Mouse (Mus musculus) heart, postnatal 0 days (tissue): ENCODE results near the gene Actc1. TPM values are rescaled to one million over a fixed set of nuclear protein-coding genes. Genes with fewer than 3 reads are reported as not detected.

Source experiments
- ATAC-seq: fragments of 200-750 bp; cut with Nextera tagmentation; 2 replicates; pipeline ENCODE4 v1.8.0; 2017; ENCODE audit warnings: low read depth, moderate number of reproducible peaks, moderate library complexity; ENCODE audit not compliant: insufficient read depth
- DNase-seq: peaks from one replicate; pipeline ENCODE4 v3.0.0-alpha.2; 2016; ENCODE audit warnings: low spot score
- H3K27ac ChIP-seq: fragments of 300-500 bp; sonication (generic); 2 replicates; pipeline ENCODE4 v1.5.1; 2014; ENCODE audit warnings: low read depth, mild to moderate bottlenecking
- H3K27me3 ChIP-seq: fragments of 300-500 bp; sonication (generic); 2 replicates; pipeline ENCODE4 v1.6.1; 2014; ENCODE audit warnings: low read length, mixed read lengths; ENCODE audit not compliant: control insufficient read depth, insufficient read depth
- H3K36me3 ChIP-seq: fragments of 300-500 bp; sonication (generic); replicated peaks from 2 replicates; pipeline ENCODE4 v1.6.1; 2014; ENCODE audit warnings: low read length, mixed read lengths; ENCODE audit not compliant: control insufficient read depth, insufficient read depth
- H3K4me1 ChIP-seq: fragments of 300-500 bp; sonication (generic); 2 replicates; pipeline ENCODE4 v1.6.1; 2014; ENCODE audit warnings: antibody characterized with exemption; ENCODE audit not compliant: control insufficient read depth, insufficient read depth
- H3K4me2 ChIP-seq: fragments of 300-500 bp; sonication (generic); 2 replicates; pipeline ENCODE4 v1.6.1; 2014; ENCODE audit warnings: low read depth, mild to moderate bottlenecking, low read length, moderate library complexity
- H3K4me3 ChIP-seq: fragments of 300-500 bp; sonication (generic); 2 replicates; pipeline ENCODE4 v1.5.1; 2014; ENCODE audit warnings: low read depth, low read length
- H3K9ac ChIP-seq: fragments of 300-500 bp; sonication (generic); replicated peaks from 2 replicates; pipeline ENCODE4 v1.6.1; 2014; ENCODE audit warnings: low read depth, low read length, mixed read lengths
- H3K9me3 ChIP-seq: fragments of 300-500 bp; sonication (generic); replicated peaks from 2 replicates; pipeline ENCODE4 v1.6.1; 2016; ENCODE audit warnings: low read length; ENCODE audit not compliant: control insufficient read depth
- CTCF ChIP-seq: IDR thresholded peaks from 2 replicates; pipeline ENCODE4 v1.5.1; 2016; ENCODE audit warnings: antibody characterized with exemption, control low read depth, low read depth
- EP300 ChIP-seq: IDR thresholded peaks from 2 replicates; pipeline ENCODE4 v1.6.1; 2016; ENCODE audit warnings: antibody characterized with exemption, low read depth
- WGBS: fragments of 180-500 bp; shearing (Covaris S2); extraction: QIAGEN DNeasy Blood & Tissue Kit; methylation state at CpG from one replicate; pipeline ENCODE4 v1.1.7; 2014; 5-methylcytosine and 5-hydroxymethylcytosine counted together
- polyA plus RNA-seq: library from polyadenylated mRNA; unstranded; fragments of >200 nt; fragmentation: Nextera tagmentation; extraction: Ambion mirVana; gene quantifications from 2 replicates; pipeline ENCODE4 v1.2.1, GENCODE M21; 2015
- total RNA-seq: library from RNA; depleted of rRNA; stranded (reverse); fragments of >200 nt; gene quantifications from 2 replicates; pipeline ENCODE4 v1.2.3, GENCODE M21; 2014; ENCODE audit warnings: low replicate concordance

Actc1 gene
- total and polyA plus RNA-seq, 2 experiments from 2014 or later: 20,690 to 21,577 TPM

GRCm38 (mm10) chr2:114050150-114050549, 3.2 kb downstream of the Actc1 start:
- Histone ChIP-seq H3K4me2 (peak overlapping the region; percentile 60), H3K27me3 (no peaks in the 10 kb centered on the region), H3K36me3 (peaks cover 36% of the 10 kb centered on the region), H3K4me3 (peak overlapping the region; percentile 53), H3K9me3 (no peaks in the 10 kb centered on the region), H3K27ac (peak overlapping the region; percentile 96), H3K9ac (peak overlapping the region; percentile 84), H3K4me1 (no peaks in the 10 kb centered on the region)
- DNase-seq (no peak), ATAC-seq (no peak)
- TF ChIP-seq EP300 (peak; percentile 41; the same call in 1 of the 2 replicates), CTCF (no peak)
- 42% methylated on average over 7 of the region's 7 CpGs for whole genome bisulfite sequencing

- DNase-seq (no peak), ATAC-seq (no peak)
- WGBS: 41% methylated on average over 7 of the region's 7 CpGs
- TF ChIP-seq CTCF: no peak
- no peak for TF ChIP-seq EP300
- H3K27ac ChIP-seq: peak overlapping the region; percentile 96
- H3K4me3 ChIP-seq: peak overlapping the region; percentile 53
- no peaks in the 10 kb centered on the region for H3K9me3 ChIP-seq
- H3K9ac ChIP-seq: peak overlapping the region; percentile 84
- H3K36me3 ChIP-seq: peaks cover 36% of the 10 kb centered on the region
- no peaks in the 10 kb centered on the region for H3K27me3 ChIP-seq
- H3K4me2 ChIP-seq: peak overlapping the region; percentile 60
- H3K4me1 ChIP-seq: no peaks in the 10 kb centered on the region
Measured at GRCm38 (mm10) chr2:114049372-114049771, 4.0 kb downstream of the Actc1 start.

- peak overlapping the region; percentile 60 for H3K4me2 ChIP-seq
- no peaks in the 10 kb centered on the region for H3K4me1 ChIP-seq
- H3K36me3 ChIP-seq: peaks cover 36% of the 10 kb centered on the region
- H3K27me3 ChIP-seq: no peaks in the 10 kb centered on the region
- peak overlapping the region; percentile 84 for H3K9ac ChIP-seq
- ATAC-seq: no peak
- no peaks in the 10 kb centered on the region for H3K9me3 ChIP-seq
- H3K27ac ChIP-seq: peak overlapping the region; percentile 96
- peak overlapping the region; percentile 53 for H3K4me3 ChIP-seq
- WGBS: 30% methylated on average over 5 of the region's 5 CpGs
- no peak for DNase-seq
- TF ChIP-seq EP300: no peak
- no peak for TF ChIP-seq CTCF
Measured at GRCm38 (mm10) chr2:114047960-114048611, 5.3 kb downstream of the Actc1 start.

- ATAC-seq (peak; percentile 44), DNase-seq (peak; percentile 63)
- Histone ChIP-seq H3K36me3 (peaks cover 36% of the 10 kb centered on the region), H3K27ac (no peak overlapping the region), H3K4me3 (no peak overlapping the region), H3K9me3 (no peaks in the 10 kb centered on the region), H3K4me2 (no peak overlapping the region), H3K9ac (no peak overlapping the region), H3K4me1 (no peaks in the 10 kb centered on the region), H3K27me3 (no peaks in the 10 kb centered on the region)
- TF ChIP-seq CTCF (no peak), EP300 (peak; percentile 70)
- WGBS: 43% methylated on average over 5 of the region's 5 CpGs
Measured at GRCm38 (mm10) chr2:114046151-114046664, 7.1 kb downstream of the Actc1 start.

- Histone ChIP-seq H3K27me3 (no peaks in the 10 kb centered on the region), H3K27ac (no peak overlapping the region), H3K4me3 (no peak overlapping the region), H3K36me3 (no peaks in the 10 kb centered on the region), H3K4me2 (no peak overlapping the region), H3K9me3 (no peaks in the 10 kb centered on the region), H3K4me1 (no peaks in the 10 kb centered on the region), H3K9ac (no peak overlapping the region)
- no peak for ATAC-seq
- 62% methylated on average over 2 of the region's 2 CpGs for WGBS
- TF ChIP-seq CTCF (no peak), EP300 (no peak)
- no peak for DNase-seq
Measured at GRCm38 (mm10) chr2:114037926-114038325, 15.4 kb downstream of the Actc1 start.
